Mouse (Mus musculus): Measurements from ENCODE around the gene Agrn. TPM values are rescaled to one million over a fixed set of nuclear protein-coding genes. Genes with fewer than 3 reads are reported as not detected.
"Not testable (repeated sequence)": the region's sequence is repeated elsewhere in the genome, so short reads cannot be mapped to it uniquely, and the experiment has no call there.

Gene Agrn
- total and polyA plus RNA-seq, 3 experiments: 0.38 to 2.0 (median 0.70) TPM

DNA sequence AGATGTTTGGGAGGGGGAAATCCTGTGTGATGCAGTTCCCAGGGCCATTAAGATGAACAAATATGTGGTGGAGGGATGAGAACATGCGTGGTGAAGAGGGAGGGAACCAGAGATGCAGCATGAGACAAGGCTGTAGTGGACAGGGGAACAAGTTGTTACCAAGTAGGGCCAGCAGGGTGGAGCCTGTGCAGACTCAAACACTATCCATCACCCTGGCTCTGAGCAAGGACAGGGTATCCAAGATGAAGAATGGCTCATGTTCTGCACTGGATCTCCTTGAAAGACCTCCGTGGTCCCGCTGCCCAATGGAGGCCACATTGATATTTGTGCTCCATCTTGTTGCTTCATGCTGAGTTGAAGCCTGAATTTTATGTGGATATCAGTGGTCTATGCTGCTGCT, 42.5 kb downstream of the Agrn start:
- H3K4me3 ChIP-seq (ENCODE audit: low read depth, low read length): no peak overlapping the region
- ATAC-seq (ENCODE audit: extremely low read depth, insufficient number of reproducible peaks, low FRiP score, poor library complexity, severe bottlenecking): no peak
- peaks cover 33% of the 10 kb centered on the region for H3K9me3 ChIP-seq (replicated peaks)
- no peaks in the 10 kb centered on the region for H3K36me3 ChIP-seq (replicated peaks)
- DNase-seq (ENCODE audit: low spot score): no peak
- no peaks in the 10 kb centered on the region for H3K27me3 ChIP-seq (ENCODE audit: insufficient read depth, low read length)
- no peaks in the 10 kb centered on the region for H3K4me1 ChIP-seq (ENCODE audit: insufficient read depth, low read depth, low read length)
- TF ChIP-seq CTCF (IDR thresholded peaks at IDR 0.05; ENCODE audit: low read depth, low read length) (no peak), POLR2AphosphoS5 (IDR thresholded peaks at IDR 0.05; ENCODE audit: insufficient replicate concordance, low read depth, low read length) (no peak)

DNA sequence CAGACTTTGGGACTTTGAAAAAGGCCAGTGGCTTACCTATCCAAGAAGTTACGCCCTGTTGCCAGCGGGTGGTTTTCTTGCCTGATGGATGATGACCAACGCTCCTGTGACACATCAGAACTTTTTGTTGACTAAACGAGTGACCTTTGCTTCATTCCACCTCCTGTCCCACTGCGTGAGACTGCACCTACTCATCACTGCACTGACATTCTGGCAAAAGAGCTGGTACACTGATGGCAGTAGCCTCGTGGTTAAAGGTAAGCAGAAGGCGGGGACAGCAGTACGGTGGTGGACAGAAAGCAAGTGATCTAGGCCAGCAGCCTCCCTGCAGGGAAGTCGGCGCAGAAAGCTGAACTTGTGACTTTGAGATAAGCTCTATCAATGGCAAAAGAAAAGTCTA, 46.4 kb downstream of the Agrn start:
- H3K9me3 ChIP-seq (replicated peaks): peaks cover 12% of the 10 kb centered on the region
- not testable (repeated sequence) for H3K4me1 ChIP-seq (ENCODE audit: insufficient read depth, low read depth, low read length); H3K27me3 ChIP-seq (ENCODE audit: insufficient read depth, low read length); H3K4me3 ChIP-seq (ENCODE audit: low read depth, low read length); ATAC-seq (ENCODE audit: extremely low read depth, insufficient number of reproducible peaks, low FRiP score, poor library complexity, severe bottlenecking); H3K36me3 ChIP-seq (replicated peaks); DNase-seq (ENCODE audit: low spot score)

DNA sequence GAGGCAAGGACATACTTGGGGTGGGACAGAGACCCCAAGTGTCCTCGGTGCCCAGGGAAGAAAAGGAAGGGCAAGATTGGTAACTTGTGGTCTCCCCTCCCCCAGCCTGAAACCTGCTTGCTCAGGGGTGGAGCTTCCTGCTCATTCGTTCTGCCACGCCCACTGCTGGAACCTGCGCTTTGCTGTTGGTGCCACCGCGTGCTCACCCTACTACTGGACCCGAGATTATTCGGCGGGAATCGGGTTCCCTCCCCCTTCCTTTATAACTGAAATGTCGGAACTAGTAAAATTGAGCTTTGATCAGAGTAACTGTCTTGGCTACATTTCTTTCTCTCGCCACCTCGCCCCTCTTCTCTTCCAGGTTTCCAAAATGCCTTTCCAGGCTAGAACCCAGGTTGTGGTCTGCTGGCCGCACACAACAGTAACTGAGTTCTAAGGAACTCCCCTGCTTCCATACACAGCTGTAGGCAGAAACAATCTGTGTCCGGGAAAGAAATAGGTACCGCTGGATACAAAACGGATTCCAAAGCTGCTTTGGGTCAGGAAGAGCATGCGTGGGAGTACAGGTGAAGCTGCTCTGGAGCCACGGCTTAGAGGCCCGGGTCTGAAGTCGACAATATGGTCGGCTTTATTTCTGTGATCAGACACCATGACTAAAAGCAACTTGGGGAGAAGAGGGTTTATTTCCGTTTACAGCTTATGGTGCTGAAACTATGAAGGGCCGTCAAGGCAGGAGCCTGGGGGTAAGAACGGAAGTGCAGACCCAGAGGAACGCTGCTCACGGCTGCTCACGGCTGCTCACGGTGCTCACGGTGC, 60.8 kb downstream of the Agrn start:
- H3K4me3 ChIP-seq (ENCODE audit: low read depth, low read length): no peak overlapping the region
- no peaks in the 10 kb centered on the region for H3K27me3 ChIP-seq (ENCODE audit: insufficient read depth, low read length)
- ATAC-seq (ENCODE audit: extremely low read depth, insufficient number of reproducible peaks, low FRiP score, poor library complexity, severe bottlenecking): no peak
- DNase-seq (ENCODE audit: low spot score): no peak
- peaks cover 8% of the 10 kb centered on the region for H3K9me3 ChIP-seq (replicated peaks)
- no peaks in the 10 kb centered on the region for H3K36me3 ChIP-seq (replicated peaks)
- no peaks in the 10 kb centered on the region for H3K4me1 ChIP-seq (ENCODE audit: insufficient read depth, low read depth, low read length)
- TF ChIP-seq POLR2AphosphoS5 (IDR thresholded peaks at IDR 0.05; ENCODE audit: insufficient replicate concordance, low read depth, low read length) (no peak), GATA1 (IDR thresholded peaks at IDR 0.05; ENCODE audit: borderline replicate concordance, low read length) (no peak), GATA2 (IDR thresholded peaks at IDR 0.05; ENCODE audit: borderline replicate concordance, low read depth, low read length) (no peak), TAL1 (conservative IDR thresholded peaks at IDR 0.05; ENCODE audit: low read depth, low read length) (no peak), CTCF (IDR thresholded peaks at IDR 0.05; ENCODE audit: low read depth, low read length) (no peak)

DNA sequence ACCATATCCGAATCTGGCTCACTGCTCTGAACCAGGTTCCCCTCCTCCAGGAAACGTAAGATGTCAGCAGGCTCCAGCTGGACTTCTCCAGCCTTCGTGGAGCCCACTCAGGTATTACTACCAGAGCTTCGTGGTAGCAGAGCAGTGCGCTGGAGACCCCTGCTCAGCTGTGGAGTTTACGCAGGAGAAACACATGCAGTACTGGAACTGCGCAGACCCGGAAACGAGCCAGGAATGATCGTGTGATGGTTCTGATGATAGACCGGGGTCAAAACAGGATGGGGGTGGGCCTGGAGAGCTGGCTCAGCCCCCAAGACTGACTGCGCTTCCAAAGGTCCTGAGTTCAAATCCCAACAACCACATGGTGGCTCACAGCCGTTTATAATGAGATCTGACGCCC, 61.5 kb downstream of the Agrn start:
- Histone ChIP-seq H3K27me3 (ENCODE audit: insufficient read depth, low read length) (no peaks in the 10 kb centered on the region; the same call in 1 of the 2 replicates), H3K4me3 (ENCODE audit: low read depth, low read length) (no peak overlapping the region), H3K4me1 (ENCODE audit: insufficient read depth, low read depth, low read length) (no peaks in the 10 kb centered on the region), H3K36me3 (replicated peaks) (no peaks in the 10 kb centered on the region), H3K9me3 (replicated peaks) (peaks cover 8% of the 10 kb centered on the region)
- TF ChIP-seq CTCF (IDR thresholded peaks at IDR 0.05; ENCODE audit: low read depth, low read length): no peak
- no peak for TF ChIP-seq GATA1 (IDR thresholded peaks at IDR 0.05; ENCODE audit: borderline replicate concordance, low read length)
- TF ChIP-seq GATA2 (IDR thresholded peaks at IDR 0.05; ENCODE audit: borderline replicate concordance, low read depth, low read length): no peak
- no peak for TF ChIP-seq POLR2AphosphoS5 (IDR thresholded peaks at IDR 0.05; ENCODE audit: insufficient replicate concordance, low read depth, low read length)
- TF ChIP-seq TAL1 (conservative IDR thresholded peaks at IDR 0.05; ENCODE audit: low read depth, low read length): no peak
- no peak for DNase-seq (ENCODE audit: low spot score)
- ATAC-seq (ENCODE audit: extremely low read depth, insufficient number of reproducible peaks, low FRiP score, poor library complexity, severe bottlenecking): no peak

DNA sequence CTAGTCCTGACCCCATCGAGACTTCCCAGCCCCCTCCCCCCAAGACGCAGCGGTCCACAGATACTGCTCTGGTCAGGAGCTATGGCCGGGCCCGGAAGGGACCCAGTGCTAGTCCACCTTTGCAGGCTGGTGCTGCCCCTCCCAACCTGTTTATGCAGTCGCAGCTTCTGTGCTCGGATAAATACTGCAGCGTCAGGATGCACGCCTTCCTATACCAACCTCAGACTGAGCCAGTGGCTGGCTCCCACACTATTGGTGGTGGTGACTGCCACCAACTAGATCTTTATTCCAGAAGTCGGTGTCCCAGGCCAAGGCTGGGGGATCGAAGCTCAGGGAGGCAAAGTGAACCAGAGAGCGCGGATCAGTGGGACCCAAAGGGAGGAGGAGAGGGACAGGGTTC, 62.2 kb downstream of the Agrn start:
- H3K27me3 ChIP-seq (ENCODE audit: insufficient read depth, low read length): no peaks in the 10 kb centered on the region; the same call in 1 of the 2 replicates
- no peaks in the 10 kb centered on the region for H3K36me3 ChIP-seq (replicated peaks)
- TF ChIP-seq CTCF (IDR thresholded peaks at IDR 0.05; ENCODE audit: low read depth, low read length): no peak
- TF ChIP-seq GATA2 (IDR thresholded peaks at IDR 0.05; ENCODE audit: borderline replicate concordance, low read depth, low read length): no peak
- no peak for TF ChIP-seq GATA1 (IDR thresholded peaks at IDR 0.05; ENCODE audit: borderline replicate concordance, low read length)
- no peak for TF ChIP-seq POLR2AphosphoS5 (IDR thresholded peaks at IDR 0.05; ENCODE audit: insufficient replicate concordance, low read depth, low read length)
- TF ChIP-seq TAL1 (conservative IDR thresholded peaks at IDR 0.05; ENCODE audit: low read depth, low read length): no peak
- H3K4me1 ChIP-seq (ENCODE audit: insufficient read depth, low read depth, low read length): no peaks in the 10 kb centered on the region
- no peak overlapping the region for H3K4me3 ChIP-seq (ENCODE audit: low read depth, low read length)
- peaks cover 8% of the 10 kb centered on the region for H3K9me3 ChIP-seq (replicated peaks)
- DNase-seq (ENCODE audit: low spot score) (no peak), ATAC-seq (ENCODE audit: extremely low read depth, insufficient number of reproducible peaks, low FRiP score, poor library complexity, severe bottlenecking) (no peak)

DNA sequence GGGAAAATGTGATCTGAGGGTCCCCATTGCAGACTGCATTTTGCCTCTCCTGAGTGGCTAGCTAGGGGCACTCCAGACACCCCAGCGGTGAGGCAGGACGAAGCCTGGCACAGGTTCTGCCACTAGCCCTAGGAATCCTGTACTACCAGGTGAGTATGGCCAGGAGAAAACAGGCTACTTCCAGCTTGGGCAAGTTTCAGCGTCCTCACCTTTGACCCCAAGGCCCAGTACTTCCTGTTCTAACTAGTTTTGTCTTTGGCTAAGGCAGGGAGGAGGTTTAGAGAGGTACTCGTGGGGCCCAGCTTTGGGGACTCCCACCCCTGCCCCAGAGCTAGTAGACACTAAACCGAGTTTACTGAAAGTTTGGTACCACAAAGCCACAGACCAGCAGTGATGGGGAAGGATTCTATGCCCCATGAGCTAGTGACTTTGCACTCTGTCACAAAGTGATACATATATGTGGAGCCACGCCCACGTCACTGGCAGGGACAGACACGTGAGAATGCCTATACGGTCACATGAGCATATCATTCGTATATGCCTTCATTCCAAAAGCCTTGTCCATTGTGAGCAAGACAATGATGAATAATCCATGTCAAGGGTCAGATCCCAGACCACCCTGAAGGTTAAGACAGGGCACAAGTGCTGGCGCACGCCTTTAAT, 63.2 kb downstream of the Agrn start:
- ATAC-seq (ENCODE audit: extremely low read depth, insufficient number of reproducible peaks, low FRiP score, poor library complexity, severe bottlenecking) (no peak), DNase-seq (ENCODE audit: low spot score) (no peak)
- Histone ChIP-seq H3K4me3 (ENCODE audit: low read depth, low read length) (no peak overlapping the region), H3K36me3 (replicated peaks) (no peaks in the 10 kb centered on the region), H3K27me3 (ENCODE audit: insufficient read depth, low read length) (no peaks in the 10 kb centered on the region; the same call in 1 of the 2 replicates), H3K9me3 (replicated peaks) (peaks cover 8% of the 10 kb centered on the region), H3K4me1 (ENCODE audit: insufficient read depth, low read depth, low read length) (no peaks in the 10 kb centered on the region)
- TF ChIP-seq GATA1 (IDR thresholded peaks at IDR 0.05; ENCODE audit: borderline replicate concordance, low read length) (no peak), CTCF (IDR thresholded peaks at IDR 0.05; ENCODE audit: low read depth, low read length) (no peak), TAL1 (conservative IDR thresholded peaks at IDR 0.05; ENCODE audit: low read depth, low read length) (no peak), GATA2 (IDR thresholded peaks at IDR 0.05; ENCODE audit: borderline replicate concordance, low read depth, low read length) (no peak), POLR2AphosphoS5 (IDR thresholded peaks at IDR 0.05; ENCODE audit: insufficient replicate concordance, low read depth, low read length) (no peak)
